Mouse (Mus musculus) forebrain, embryonic 15.5 days (tissue): ENCODE results near the gene Rcor3. TPM values are rescaled to one million over a fixed set of nuclear protein-coding genes. Genes with fewer than 3 reads are reported as not detected.

Source experiments
- ATAC-seq: fragments of 200-750 bp; cut with Nextera tagmentation; replicated peaks from 2 replicates; pipeline ENCODE4 v1.8.0; 2017; ENCODE audit warnings: mild to moderate bottlenecking, moderate TSS enrichment, moderate library complexity
- H3K27ac ChIP-seq: fragments of 300-500 bp; sonication (generic); replicated peaks from 2 replicates; pipeline ENCODE4 v1.5.1; 2015; ENCODE audit warnings: mild to moderate bottlenecking, inconsistent platforms
- H3K27me3 ChIP-seq: fragments of 300-500 bp; sonication (generic); 2 replicates; pipeline ENCODE4 v1.6.1; 2015; ENCODE audit warnings: inconsistent platforms
- H3K36me3 ChIP-seq: fragments of 300-500 bp; sonication (generic); 2 replicates; pipeline ENCODE4 v1.6.1; 2015; ENCODE audit warnings: mild to moderate bottlenecking, inconsistent platforms
- H3K4me1 ChIP-seq: fragments of 300-500 bp; sonication (generic); 2 replicates; pipeline ENCODE4 v1.6.1; 2015; ENCODE audit warnings: inconsistent platforms
- H3K4me2 ChIP-seq: fragments of 300-500 bp; sonication (generic); replicated peaks from 2 replicates; pipeline ENCODE4 v1.6.1; 2015; ENCODE audit warnings: mild to moderate bottlenecking, inconsistent platforms
- H3K4me3 ChIP-seq: fragments of 300-500 bp; sonication (generic); 2 replicates; pipeline ENCODE4 v1.5.1; 2015; ENCODE audit warnings: mild to moderate bottlenecking, inconsistent platforms
- H3K9ac ChIP-seq: fragments of 300-500 bp; sonication (generic); replicated peaks from 2 replicates; pipeline ENCODE4 v1.6.1; 2015; ENCODE audit warnings: mild to moderate bottlenecking, inconsistent platforms
- H3K9me3 ChIP-seq: fragments of 300-500 bp; sonication (generic); 2 replicates; pipeline ENCODE4 v1.6.1; 2016; ENCODE audit warnings: inconsistent platforms
- WGBS: fragments of 180-500 bp; shearing (Covaris S2); methylation state at CpG from one replicate; pipeline ENCODE4 v1.1.7; 2015; ENCODE audit warnings: mixed read lengths; 5-methylcytosine and 5-hydroxymethylcytosine counted together
- polyA plus RNA-seq: library from polyadenylated mRNA; unstranded; fragments of >200 nt; fragmentation: Nextera tagmentation; extraction: Ambion mirVana; gene quantifications from 2 replicates; pipeline ENCODE4 v1.2.1, GENCODE M21; 2015

Rcor3 gene
- polyA plus RNA-seq, 1 experiment from 2014 or later, result 23.8 TPM

DNA sequence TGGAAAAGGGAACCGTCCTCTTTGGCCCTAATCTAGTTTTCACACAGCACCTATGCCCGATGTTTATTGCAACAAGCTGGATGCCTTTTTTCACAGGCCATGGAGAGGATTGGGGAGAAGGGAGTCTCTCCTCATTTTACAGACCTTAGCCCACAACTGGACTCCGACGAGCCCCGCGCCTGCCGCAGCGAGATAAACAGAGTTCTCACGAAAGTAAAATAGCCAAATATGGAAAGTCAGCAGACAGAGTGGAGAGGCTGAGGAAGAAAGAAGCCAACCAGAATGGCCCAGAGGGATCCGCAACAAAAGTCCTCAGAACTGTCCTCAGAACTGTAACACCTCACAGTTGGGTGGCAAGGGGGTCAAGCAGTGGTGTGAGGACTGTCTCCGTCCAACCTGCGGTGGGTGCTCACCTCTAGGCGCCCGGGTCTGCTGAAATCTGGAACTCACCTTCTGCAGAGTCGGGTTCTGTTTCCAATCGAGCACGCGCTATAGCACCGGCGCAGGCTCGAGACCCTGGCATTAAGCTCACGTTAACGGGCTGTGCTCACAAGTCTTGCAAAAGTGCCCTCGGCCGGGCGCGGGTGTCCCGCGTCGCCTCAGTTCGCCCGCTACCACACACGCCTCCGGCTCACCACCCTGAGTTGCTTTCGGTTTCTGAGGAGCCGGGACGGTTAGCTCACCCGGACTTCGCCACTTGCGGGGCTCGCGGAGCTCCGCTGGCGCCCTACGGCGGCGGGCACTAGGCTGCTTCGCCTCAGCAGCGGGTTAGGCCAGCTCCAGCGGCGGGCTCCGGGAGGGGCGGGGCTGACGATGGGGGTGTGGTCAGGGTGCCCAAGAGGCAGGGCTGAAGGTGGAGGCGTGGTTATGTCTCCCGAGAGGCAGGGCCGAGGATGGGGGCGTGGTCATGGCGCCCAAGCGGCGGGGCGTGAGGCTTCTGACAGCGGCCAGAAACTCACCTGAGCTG, 45.8 kb downstream of the Rcor3 start, which contains the start of gene Traf5:
TSS of gene Traf5 (minus strand) at position 754 of the 967 bp plus-strand sequence.
- Histone ChIP-seq H3K4me1 (peaks cover 6% of the 10 kb centered on the region; the same call in 1 of the 2 replicates), H3K9ac (peak within 1 kb of the TSS; percentile 60), H3K4me3 (peak within 1 kb of the TSS; percentile 65), H3K9me3 (no peaks in the 10 kb centered on the region), H3K27ac (no peak within 1 kb of the TSS), H3K36me3 (no peaks in the 10 kb centered on the region), H3K4me2 (peak within 1 kb of the TSS; percentile 95), H3K27me3 (0 out of 2 replicates have a peak, but pooled peaks cover 13% of the 10 kb centered on the region)
- WGBS, result 2% methylated on average over 61 of the region's 63 CpGs
- peak; percentile 98 for ATAC-seq

DNA sequence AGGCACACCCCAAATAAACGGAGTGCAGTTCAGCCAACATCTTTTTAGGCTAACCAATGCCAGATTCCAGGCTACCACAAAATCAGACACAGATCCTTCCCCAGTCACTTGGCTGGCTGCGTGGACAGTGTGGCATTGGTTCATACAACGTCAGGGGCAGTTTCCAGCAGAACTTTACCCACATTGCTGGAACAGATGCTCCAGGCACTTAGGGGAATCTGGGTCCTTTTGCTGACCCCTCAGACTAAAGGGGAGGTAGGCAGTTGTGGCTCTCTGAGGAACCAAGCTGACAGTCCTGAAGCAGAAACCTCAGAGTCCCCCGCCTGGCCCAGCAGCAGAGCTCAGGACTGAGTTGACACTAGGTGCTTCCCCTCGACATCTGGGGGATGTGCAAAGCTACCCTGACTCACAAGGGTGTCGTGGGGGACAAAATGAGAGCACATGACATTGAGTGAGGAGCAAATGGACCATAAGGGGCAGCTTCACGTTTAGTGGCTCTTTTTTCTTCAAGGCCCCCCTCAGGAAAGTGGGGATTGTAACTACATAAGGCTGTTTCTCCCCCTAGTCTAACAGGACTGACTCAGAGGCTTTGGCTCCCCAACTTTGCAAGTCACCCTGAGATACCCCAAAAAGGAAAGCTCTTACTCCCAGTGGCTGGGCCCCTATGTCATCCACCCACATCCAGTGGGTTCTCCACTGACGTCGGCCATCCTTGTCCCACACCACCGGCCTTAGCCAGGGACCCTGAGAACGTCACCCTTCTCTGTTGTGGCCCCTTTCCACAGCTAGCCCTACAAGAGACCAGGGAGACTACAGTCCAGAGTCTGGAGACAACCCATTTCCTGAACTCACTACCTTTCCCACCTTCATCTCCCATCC, 46.9 kb downstream of the Rcor3 start:
- H3K4me1 ChIP-seq, result peaks cover 6% of the 10 kb centered on the region; the same call in 1 of the 2 replicates
- 79% methylated on average over 11 of the region's 11 CpGs for WGBS
- 0 out of 2 replicates have a peak, but pooled peaks cover 13% of the 10 kb centered on the region for H3K27me3 ChIP-seq
- H3K9ac ChIP-seq, result no peak overlapping the region
- H3K4me2 ChIP-seq, result no peak overlapping the region
- no peak for ATAC-seq
- H3K36me3 ChIP-seq, result no peaks in the 10 kb centered on the region
- H3K27ac ChIP-seq, result no peak overlapping the region
- 0 out of 2 replicates have a peak overlapping the region, but pooled peaks have one; percentile 1 for H3K4me3 ChIP-seq
- no peaks in the 10 kb centered on the region for H3K9me3 ChIP-seq

DNA sequence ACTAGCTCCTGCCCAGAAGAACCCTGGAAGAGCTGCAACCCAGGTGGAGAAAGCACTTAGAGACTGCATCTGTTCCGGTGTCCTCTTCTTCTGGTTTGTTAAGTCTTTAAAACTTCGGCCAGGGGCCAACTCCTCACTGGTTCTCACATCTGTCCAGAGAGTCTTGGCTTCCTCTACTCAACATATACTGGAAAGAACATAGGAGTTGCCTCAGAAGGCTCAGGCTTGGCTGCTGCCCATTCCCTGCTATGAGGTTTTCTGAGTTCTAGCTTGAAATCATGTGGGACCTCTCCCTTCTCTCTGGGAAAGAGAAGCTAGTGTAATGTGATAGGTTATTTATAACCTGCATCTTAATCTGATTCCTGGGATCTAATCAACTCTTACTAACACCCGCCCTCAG, 47.6 kb downstream of the Rcor3 start:
- H3K9me3 ChIP-seq, result no peaks in the 10 kb centered on the region
- no peak overlapping the region for H3K4me3 ChIP-seq
- H3K9ac ChIP-seq, result no peak overlapping the region
- 0 out of 2 replicates have a peak, but pooled peaks cover 13% of the 10 kb centered on the region for H3K27me3 ChIP-seq
- whole genome bisulfite sequencing, result 91% methylated on average over 3 of the region's 3 CpGs
- ATAC-seq, result no peak
- peaks cover 6% of the 10 kb centered on the region; the same call in 1 of the 2 replicates for H3K4me1 ChIP-seq
- H3K4me2 ChIP-seq, result no peak overlapping the region
- no peak overlapping the region for H3K27ac ChIP-seq
- no peaks in the 10 kb centered on the region for H3K36me3 ChIP-seq

DNA sequence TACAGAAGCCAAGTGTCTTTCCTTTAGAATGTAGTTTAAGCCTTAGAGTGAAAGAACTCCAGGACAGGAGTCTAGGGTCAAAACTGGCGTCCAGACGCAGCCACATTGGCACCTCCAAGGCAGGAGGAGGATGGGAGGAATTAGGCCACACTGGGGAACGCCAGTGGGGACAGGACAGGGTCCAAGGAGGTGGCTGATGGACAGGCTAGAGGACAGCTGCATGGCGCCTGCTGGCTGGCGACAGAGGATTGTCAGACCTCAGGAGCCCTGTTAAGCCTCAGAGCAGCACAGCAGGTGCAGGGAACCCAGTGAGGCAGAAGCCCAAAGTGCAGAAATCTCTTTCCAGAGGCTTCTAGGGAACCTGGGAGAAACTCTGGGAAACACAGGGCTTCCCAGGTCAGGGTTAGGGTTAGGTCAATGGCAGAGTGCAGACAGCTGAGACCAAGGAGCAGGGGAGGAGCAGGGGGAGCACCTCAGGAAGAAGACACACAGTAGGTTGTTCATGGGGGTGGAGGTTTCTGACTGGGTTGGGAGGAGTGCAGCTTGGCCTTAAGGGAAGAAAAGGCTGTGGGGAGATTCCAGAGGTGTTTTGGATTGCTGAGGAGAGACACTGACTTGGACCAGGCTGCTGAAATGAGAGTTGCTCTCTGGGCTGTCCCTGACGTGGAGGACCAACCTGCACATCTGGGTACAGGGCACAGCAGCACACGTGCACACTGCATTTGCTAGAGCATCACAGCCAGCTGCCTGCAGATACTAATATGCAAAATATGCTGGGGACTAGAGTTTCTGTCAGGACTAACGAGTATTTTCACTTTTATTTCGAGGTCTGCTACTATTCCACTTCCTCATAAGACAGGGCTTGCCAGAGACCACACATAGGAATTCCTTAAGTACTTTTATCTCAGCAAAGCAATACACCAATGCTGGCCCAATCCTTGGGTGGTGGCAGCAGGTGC, 48.4 kb downstream of the Rcor3 start:
- ATAC-seq, result no peak
- Histone ChIP-seq H3K9ac (no peak overlapping the region), H3K27me3 (0 out of 2 replicates have a peak, but pooled peaks cover 13% of the 10 kb centered on the region), H3K36me3 (no peaks in the 10 kb centered on the region), H3K27ac (no peak overlapping the region), H3K4me1 (peaks cover 6% of the 10 kb centered on the region; the same call in 1 of the 2 replicates), H3K9me3 (no peaks in the 10 kb centered on the region), H3K4me3 (no peak overlapping the region), H3K4me2 (no peak overlapping the region)
- WGBS, result 59% methylated on average over 9 of the region's 9 CpGs

DNA sequence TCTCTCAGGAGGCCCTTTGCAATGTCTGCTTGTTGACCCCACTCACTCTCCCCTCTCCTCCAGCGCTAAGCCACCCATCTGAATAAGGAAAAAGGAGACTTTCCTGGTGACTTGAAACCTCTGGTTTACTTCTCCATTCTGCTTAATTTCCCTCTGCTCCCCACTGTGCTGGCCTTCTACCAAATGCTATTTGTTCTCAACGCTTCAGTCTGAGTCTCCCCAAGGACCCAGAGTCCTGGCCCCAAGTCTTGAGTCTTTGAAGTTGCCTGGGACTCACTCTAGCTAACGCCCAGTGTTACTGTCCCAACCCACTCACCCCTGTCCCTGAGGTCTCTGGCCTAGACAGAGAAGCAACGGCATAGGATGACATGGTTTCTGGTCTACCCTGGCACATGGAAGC, 49.9 kb downstream of the Rcor3 start:
- 84% methylated on average over 4 of the region's 4 CpGs for WGBS
- ATAC-seq, result no peak
- Histone ChIP-seq H3K4me2 (no peak overlapping the region), H3K4me3 (no peak overlapping the region), H3K9ac (no peak overlapping the region), H3K27ac (no peak overlapping the region), H3K9me3 (no peaks in the 10 kb centered on the region), H3K27me3 (0 out of 2 replicates have a peak, but pooled peaks cover 13% of the 10 kb centered on the region), H3K4me1 (peaks cover 6% of the 10 kb centered on the region; the same call in 1 of the 2 replicates), H3K36me3 (no peaks in the 10 kb centered on the region)

DNA sequence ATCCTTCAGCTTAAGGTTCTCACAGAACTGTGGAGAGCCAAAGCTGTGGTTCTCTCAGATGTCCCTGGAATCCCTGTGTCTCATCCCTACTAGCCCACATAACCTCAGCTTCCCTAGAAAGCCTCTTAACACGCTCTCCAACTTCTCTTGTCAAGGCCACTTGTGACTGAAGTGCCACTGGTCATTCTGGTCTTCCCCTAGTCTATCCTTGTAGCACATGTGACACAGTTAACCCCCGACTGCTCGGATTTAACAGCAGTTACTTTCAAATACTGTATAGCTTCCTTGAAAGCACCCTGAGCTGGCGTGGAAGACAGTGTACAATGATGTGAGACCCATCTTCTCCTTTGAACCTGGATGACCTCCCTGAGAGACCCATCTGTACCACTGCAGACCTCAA, 50.8 kb downstream of the Rcor3 start:
- H3K4me1 ChIP-seq, result peaks cover 5% of the 10 kb centered on the region; the same call in 1 of the 2 replicates
- ATAC-seq, result no peak
- H3K9ac ChIP-seq, result no peak overlapping the region
- no peaks in the 10 kb centered on the region for H3K36me3 ChIP-seq
- H3K4me3 ChIP-seq, result no peak overlapping the region
- no peaks in the 10 kb centered on the region for H3K9me3 ChIP-seq
- 82% methylated on average over 4 of the region's 4 CpGs for WGBS
- no peak overlapping the region for H3K4me2 ChIP-seq
- H3K27ac ChIP-seq, result no peak overlapping the region
- 0 out of 2 replicates have a peak, but pooled peaks cover 13% of the 10 kb centered on the region for H3K27me3 ChIP-seq

DNA sequence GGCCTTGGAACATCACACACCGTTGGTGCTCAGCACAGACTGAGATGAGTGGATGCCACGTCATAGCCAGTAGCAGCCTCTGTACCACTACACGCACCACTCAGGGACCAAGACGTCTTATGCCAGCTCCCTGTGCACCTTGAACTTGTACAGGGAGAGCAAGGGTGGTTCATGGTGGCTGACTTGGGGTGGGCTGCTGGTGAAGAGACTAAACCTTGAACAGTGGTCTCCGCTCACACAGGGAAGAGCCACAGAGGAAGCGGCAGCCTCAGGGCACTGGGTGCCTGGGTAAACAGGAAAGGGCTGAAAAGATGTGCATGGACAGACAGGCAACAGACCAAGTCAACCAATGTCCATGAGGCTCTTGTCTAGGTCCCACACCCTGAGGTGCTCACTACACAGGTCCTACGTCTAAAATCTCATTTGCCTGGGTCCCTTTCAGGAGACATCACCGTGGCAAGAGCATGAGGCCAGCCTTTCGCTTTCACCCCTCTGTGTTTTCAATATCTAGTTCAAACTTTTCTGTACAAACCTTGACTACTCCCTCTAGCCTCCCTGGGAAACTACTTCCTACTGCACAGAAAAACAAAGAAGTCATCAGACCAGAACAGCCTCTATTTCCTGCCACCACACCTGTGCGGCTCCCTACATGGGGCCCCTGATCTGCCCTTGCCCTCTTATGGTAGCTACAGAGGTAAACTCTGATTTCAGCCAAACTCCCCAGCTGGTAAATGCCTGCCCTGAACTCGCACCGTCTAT, 51.4 kb downstream of the Rcor3 start:
- no peak overlapping the region for H3K27ac ChIP-seq
- 87% methylated on average over 12 of the region's 12 CpGs for WGBS
- H3K4me3 ChIP-seq, result no peak overlapping the region
- no peaks in the 10 kb centered on the region for H3K9me3 ChIP-seq
- H3K4me2 ChIP-seq, result no peak overlapping the region
- ATAC-seq, result no peak
- H3K36me3 ChIP-seq, result no peaks in the 10 kb centered on the region
- H3K4me1 ChIP-seq, result no peaks in the 10 kb centered on the region
- H3K9ac ChIP-seq, result no peak overlapping the region
- H3K27me3 ChIP-seq, result 0 out of 2 replicates have a peak, but pooled peaks cover 9% of the 10 kb centered on the region

DNA sequence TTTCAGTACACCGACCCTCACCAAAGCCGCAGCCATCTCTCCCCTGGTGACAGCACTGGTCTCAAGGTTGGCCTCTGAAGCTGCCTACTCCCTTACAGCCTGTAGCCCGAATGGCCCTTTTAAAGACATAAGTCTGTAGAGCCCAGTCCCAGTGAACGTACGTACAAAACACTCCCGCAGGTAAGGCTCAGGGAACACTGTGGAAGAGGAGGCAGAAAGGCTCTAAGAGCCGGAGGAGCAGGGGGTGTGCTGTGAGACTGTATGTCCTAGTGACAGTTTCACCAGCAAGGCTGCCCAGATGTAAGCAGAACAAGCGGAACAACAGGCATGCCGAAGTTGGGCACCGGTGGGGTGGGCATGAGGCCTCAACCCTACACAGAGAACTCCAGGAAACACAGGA, 52.6 kb downstream of the Rcor3 start:
- no peak for ATAC-seq
- Histone ChIP-seq H3K4me2 (no peak overlapping the region), H3K9ac (no peak overlapping the region), H3K27ac (no peak overlapping the region), H3K4me1 (no peaks in the 10 kb centered on the region), H3K36me3 (no peaks in the 10 kb centered on the region), H3K4me3 (no peak overlapping the region), H3K27me3 (no peaks in the 10 kb centered on the region), H3K9me3 (no peaks in the 10 kb centered on the region)
- 90% methylated on average over 10 of the region's 10 CpGs for WGBS

DNA sequence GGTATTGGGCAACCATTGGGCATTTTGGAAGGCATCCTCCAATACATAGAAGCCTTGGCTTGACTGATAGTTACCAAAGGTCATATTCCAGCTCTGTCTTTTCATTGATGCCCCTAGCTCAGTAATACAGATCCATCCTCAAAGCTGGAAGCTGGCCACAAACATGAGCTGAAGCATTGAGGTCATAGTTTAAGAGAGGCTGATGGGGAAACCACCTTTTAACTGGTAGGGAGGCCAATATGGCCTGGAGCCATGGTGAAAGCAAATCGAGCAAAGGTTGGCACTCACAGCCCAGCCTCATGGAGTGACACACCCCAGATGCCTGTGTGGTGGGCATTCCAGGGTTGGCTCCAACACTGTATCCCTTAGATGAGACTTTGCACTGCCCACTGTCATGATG, 55.2 kb downstream of the Rcor3 start:
- H3K36me3 ChIP-seq, result no peaks in the 10 kb centered on the region
- H3K27me3 ChIP-seq, result no peaks in the 10 kb centered on the region
- WGBS, result 81% methylated on average over 1 of the region's 1 CpGs
- H3K27ac ChIP-seq, result no peak overlapping the region
- no peak for ATAC-seq
- no peak overlapping the region for H3K4me3 ChIP-seq
- no peak overlapping the region for H3K9ac ChIP-seq
- H3K9me3 ChIP-seq, result no peaks in the 10 kb centered on the region
- no peak overlapping the region for H3K4me2 ChIP-seq
- no peaks in the 10 kb centered on the region for H3K4me1 ChIP-seq

DNA sequence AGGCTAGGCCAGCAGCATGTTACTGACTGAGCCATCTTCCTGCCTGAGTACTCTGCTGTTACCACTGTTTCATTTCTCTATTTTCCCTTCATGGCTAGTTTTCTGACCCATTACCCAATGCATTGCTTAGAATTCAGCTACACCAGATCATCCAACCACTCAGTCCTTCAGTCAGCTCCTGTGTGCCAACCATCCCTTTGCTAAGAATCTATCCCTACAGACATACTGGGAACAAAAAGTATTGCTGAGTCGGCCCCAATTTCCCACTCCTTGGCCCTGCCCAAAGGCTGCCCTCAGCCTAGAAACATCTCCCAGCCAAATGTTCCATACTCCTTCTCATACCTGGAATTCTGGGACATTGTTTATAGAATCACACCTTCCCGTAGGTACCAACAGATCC, 56.7 kb downstream of the Rcor3 start:
- WGBS, result 93% methylated on average over 2 of the region's 2 CpGs
- H3K4me1 ChIP-seq, result no peaks in the 10 kb centered on the region
- no peak overlapping the region for H3K4me3 ChIP-seq
- H3K27me3 ChIP-seq, result no peaks in the 10 kb centered on the region
- H3K4me2 ChIP-seq, result no peak overlapping the region
- no peak overlapping the region for H3K9ac ChIP-seq
- ATAC-seq, result no peak
- H3K9me3 ChIP-seq, result no peaks in the 10 kb centered on the region
- no peaks in the 10 kb centered on the region for H3K36me3 ChIP-seq
- no peak overlapping the region for H3K27ac ChIP-seq
